Mouse (Mus musculus) spleen, adult 2 months (tissue): ENCODE measurements around the gene Asb3.

ENCODE experiments used
- CTCF ChIP-seq: fragments of 200-500 bp; IDR thresholded peaks from 2 replicates; pipeline ENCODE4 v1.5.1; 2011; ENCODE audit warnings: mild to moderate bottlenecking, inconsistent platforms; ENCODE audit not compliant: insufficient read depth, insufficient read length, insufficient replicate concordance; ENCODE audit errors: extremely low read depth
- POLR2A ChIP-seq: fragments of 200-500 bp; IDR thresholded peaks from 2 replicates; pipeline ENCODE4 v1.6.1; 2011; ENCODE audit warnings: low read depth, low read length, inconsistent platforms

DNA sequence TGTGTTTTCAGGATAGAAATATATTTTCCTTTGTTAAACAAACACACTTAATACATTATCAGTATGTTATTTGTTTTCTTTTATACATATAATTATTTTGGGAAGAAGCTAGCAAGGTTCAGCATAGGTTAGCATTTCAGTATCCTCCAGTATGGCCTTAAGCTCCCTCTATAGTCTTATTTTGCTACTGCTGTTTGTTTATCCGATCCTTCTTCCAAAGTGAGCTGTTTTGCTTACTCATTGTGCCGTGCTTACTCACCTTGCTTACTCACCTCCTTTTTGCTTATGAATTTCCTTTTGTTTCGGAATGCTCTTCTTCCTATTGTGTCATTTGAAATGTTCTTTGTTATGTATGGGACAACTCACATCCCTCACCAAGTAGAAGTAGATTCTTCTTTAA lies 111.5 kb downstream of the Asb3 start:
- no peak for TF ChIP-seq CTCF
- TF ChIP-seq POLR2A = no peak
